Mouse (Mus musculus) liver, adult 2 months (tissue): ENCODE data around the gene Rasgrf2.

Experiments
- CTCF ChIP-seq: fragments of 200-500 bp; IDR thresholded peaks from 2 replicates; pipeline ENCODE4 v1.5.1; 2011; ENCODE audit warnings: low read depth, low read length, control low read depth
- POLR2A ChIP-seq: fragments of 200-500 bp; IDR thresholded peaks from 2 replicates; pipeline ENCODE4 v1.6.1; 2011; ENCODE audit warnings: low read length, control low read depth; ENCODE audit not compliant: insufficient read depth; ENCODE audit errors: extremely low read depth

DNA sequence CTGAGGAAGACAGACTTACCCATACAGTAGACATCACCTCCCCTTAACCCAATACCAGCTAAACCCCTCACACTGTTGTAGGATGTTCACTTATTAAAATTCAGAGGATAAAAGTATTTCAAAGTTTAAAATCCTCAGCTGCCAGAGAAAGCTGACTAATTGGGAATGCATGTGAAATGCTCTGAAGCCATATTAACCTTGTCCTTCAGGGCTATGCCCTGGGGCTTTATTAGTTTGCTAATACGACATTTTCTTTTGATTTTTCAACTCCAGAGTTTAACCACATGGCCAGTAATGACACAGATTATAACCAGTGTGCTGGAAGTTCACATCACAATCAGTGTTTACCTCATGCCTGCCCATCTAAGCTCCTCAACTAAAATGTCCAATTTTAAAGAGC lies 192.6 kb downstream of the Rasgrf2 start:
- TF ChIP-seq CTCF (no peak), POLR2A (no peak)
